Mouse (Mus musculus): ENCODE measurements around the gene Ap4s1.

GRCm38 (mm10) chr12:51741690-51742089, 50.9 kb downstream of the Ap4s1 start:
- TF ChIP-seq CTCF (IDR thresholded peaks at IDR 0.05) (peak; percentile 80), EP300 (IDR thresholded peaks at IDR 0.05) (no peak)

Data from lung, postnatal 0 days (tissue).